Mouse (Mus musculus): ENCODE data around the gene Dusp10. TPM values are rescaled to one million over a fixed set of nuclear protein-coding genes. Genes with fewer than 3 reads are reported as not detected.

The Dusp10 gene
- polyA plus RNA-seq, 1 experiment: 9.1 TPM

GRCm38 (mm10) chr1:184051824-184052223 is 38.7 kb downstream of the Dusp10 start:
- no peaks in the 10 kb centered on the region for H3K27me3 ChIP-seq (ENCODE audit: control insufficient read depth, insufficient read depth, insufficient read length)
- peaks cover 45% of the 10 kb centered on the region for H3K79me3 ChIP-seq (ENCODE audit: low read depth)
- peaks cover 84% of the 10 kb centered on the region for H3K79me2 ChIP-seq (ENCODE audit: control insufficient read depth, insufficient read depth)
- TF ChIP-seq CTCF (IDR thresholded peaks at IDR 0.05; ENCODE audit: control insufficient read depth, insufficient read depth, insufficient read length): no peak
- no peak for TF ChIP-seq MYOD1 (IDR thresholded peaks at IDR 0.05; ENCODE audit: control insufficient read depth, insufficient read length, low read depth)
- no peak for TF ChIP-seq MYOG (IDR thresholded peaks at IDR 0.05; ENCODE audit: control insufficient read depth, extremely low read depth, insufficient read length)
- no peak for TF ChIP-seq USF1 (IDR thresholded peaks at IDR 0.05; ENCODE audit: low read depth)
- TF ChIP-seq MAX (IDR thresholded peaks at IDR 0.05): peak; percentile 65
- peak; percentile 68 for TF ChIP-seq FOSL1 (IDR thresholded peaks at IDR 0.05; ENCODE audit: insufficient read depth, low read length, poor library complexity, severe bottlenecking)
- no peak for TF ChIP-seq CEBPB (IDR thresholded peaks at IDR 0.05; ENCODE audit: low read depth)
- H3K36me3 ChIP-seq (ENCODE audit: control insufficient read depth, insufficient read depth): peaks cover 19% of the 10 kb centered on the region
- H3K4me3 ChIP-seq (ENCODE audit: insufficient read depth, poor library complexity, severe bottlenecking): no peak overlapping the region
- no peak overlapping the region for H3ac ChIP-seq (ENCODE audit: control insufficient read depth, insufficient read length, low read depth)

- H3K79me2 ChIP-seq (ENCODE audit: control insufficient read depth, insufficient read depth): peaks cover 84% of the 10 kb centered on the region
- peaks cover 47% of the 10 kb centered on the region for H3K79me3 ChIP-seq (ENCODE audit: low read depth)
- H3K4me3 ChIP-seq (ENCODE audit: insufficient read depth, poor library complexity, severe bottlenecking): no peak overlapping the region
- no peak overlapping the region for H3ac ChIP-seq (ENCODE audit: control insufficient read depth, insufficient read length, low read depth)
- H3K27me3 ChIP-seq (ENCODE audit: control insufficient read depth, insufficient read depth, insufficient read length): no peaks in the 10 kb centered on the region
- H3K36me3 ChIP-seq (ENCODE audit: control insufficient read depth, insufficient read depth): peaks cover 24% of the 10 kb centered on the region
- TF ChIP-seq FOSL1 (IDR thresholded peaks at IDR 0.05; ENCODE audit: insufficient read depth, low read length, poor library complexity, severe bottlenecking): no peak
- TF ChIP-seq MYOD1 (IDR thresholded peaks at IDR 0.05; ENCODE audit: control insufficient read depth, insufficient read length, low read depth): no peak
- TF ChIP-seq MYOG (IDR thresholded peaks at IDR 0.05; ENCODE audit: control insufficient read depth, extremely low read depth, insufficient read length): no peak
- no peak for TF ChIP-seq MAX (IDR thresholded peaks at IDR 0.05)
- no peak for TF ChIP-seq USF1 (IDR thresholded peaks at IDR 0.05; ENCODE audit: low read depth)
- TF ChIP-seq CEBPB (IDR thresholded peaks at IDR 0.05; ENCODE audit: low read depth): no peak
- no peak for TF ChIP-seq CTCF (IDR thresholded peaks at IDR 0.05; ENCODE audit: control insufficient read depth, insufficient read depth, insufficient read length)
Measured at GRCm38 (mm10) chr1:184052331-184052730, 39.2 kb downstream of the Dusp10 start.

GRCm38 (mm10) chr1:184053141-184053540 is 40.0 kb downstream of the Dusp10 start:
- no peak overlapping the region for H3K4me3 ChIP-seq (ENCODE audit: insufficient read depth, poor library complexity, severe bottlenecking)
- peaks cover 54% of the 10 kb centered on the region for H3K79me3 ChIP-seq (ENCODE audit: low read depth)
- H3K36me3 ChIP-seq (ENCODE audit: control insufficient read depth, insufficient read depth): peaks cover 31% of the 10 kb centered on the region
- no peak overlapping the region for H3ac ChIP-seq (ENCODE audit: control insufficient read depth, insufficient read length, low read depth)
- H3K79me2 ChIP-seq (ENCODE audit: control insufficient read depth, insufficient read depth): peaks cover 84% of the 10 kb centered on the region
- no peaks in the 10 kb centered on the region for H3K27me3 ChIP-seq (ENCODE audit: control insufficient read depth, insufficient read depth, insufficient read length)
- no peak for TF ChIP-seq USF1 (IDR thresholded peaks at IDR 0.05; ENCODE audit: low read depth)
- no peak for TF ChIP-seq MAX (IDR thresholded peaks at IDR 0.05)
- TF ChIP-seq CEBPB (IDR thresholded peaks at IDR 0.05; ENCODE audit: low read depth): no peak
- no peak for TF ChIP-seq FOSL1 (IDR thresholded peaks at IDR 0.05; ENCODE audit: insufficient read depth, low read length, poor library complexity, severe bottlenecking)

DNA sequence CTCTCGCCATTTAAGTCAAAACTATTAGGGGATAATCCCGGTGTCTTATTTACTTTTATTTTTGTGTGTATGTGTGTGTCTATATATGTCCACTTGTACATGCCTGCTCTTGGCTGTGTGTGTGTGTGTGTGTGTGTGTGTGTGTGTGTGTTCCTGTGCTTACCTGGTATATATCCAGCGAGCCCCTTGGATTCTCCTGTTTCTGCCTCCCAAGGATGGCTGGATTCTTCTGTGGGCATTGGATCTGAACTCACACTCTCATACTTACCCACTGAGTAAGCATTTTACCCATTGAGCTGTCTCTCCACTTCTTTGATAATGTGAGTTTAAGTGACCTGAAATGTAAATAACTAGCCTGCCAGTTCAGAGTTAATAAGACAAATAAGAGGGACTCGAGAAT is 40.6 kb downstream of the Dusp10 start:
- Histone ChIP-seq H3K36me3 (ENCODE audit: control insufficient read depth, insufficient read depth) (peaks cover 32% of the 10 kb centered on the region), H3K79me3 (ENCODE audit: low read depth) (peaks cover 56% of the 10 kb centered on the region), H3ac (ENCODE audit: control insufficient read depth, insufficient read length, low read depth) (no peak overlapping the region), H3K27me3 (ENCODE audit: control insufficient read depth, insufficient read depth, insufficient read length) (no peaks in the 10 kb centered on the region), H3K79me2 (ENCODE audit: control insufficient read depth, insufficient read depth) (peaks cover 84% of the 10 kb centered on the region), H3K4me3 (ENCODE audit: insufficient read depth, poor library complexity, severe bottlenecking) (no peak overlapping the region)
- TF ChIP-seq MYOD1 (IDR thresholded peaks at IDR 0.05; ENCODE audit: control insufficient read depth, insufficient read length, low read depth): no peak
- no peak for TF ChIP-seq FOSL1 (IDR thresholded peaks at IDR 0.05; ENCODE audit: insufficient read depth, low read length, poor library complexity, severe bottlenecking)
- no peak for TF ChIP-seq MYOG (IDR thresholded peaks at IDR 0.05; ENCODE audit: control insufficient read depth, extremely low read depth, insufficient read length)
- no peak for TF ChIP-seq USF1 (IDR thresholded peaks at IDR 0.05; ENCODE audit: low read depth)
- no peak for TF ChIP-seq MAX (IDR thresholded peaks at IDR 0.05)

DNA sequence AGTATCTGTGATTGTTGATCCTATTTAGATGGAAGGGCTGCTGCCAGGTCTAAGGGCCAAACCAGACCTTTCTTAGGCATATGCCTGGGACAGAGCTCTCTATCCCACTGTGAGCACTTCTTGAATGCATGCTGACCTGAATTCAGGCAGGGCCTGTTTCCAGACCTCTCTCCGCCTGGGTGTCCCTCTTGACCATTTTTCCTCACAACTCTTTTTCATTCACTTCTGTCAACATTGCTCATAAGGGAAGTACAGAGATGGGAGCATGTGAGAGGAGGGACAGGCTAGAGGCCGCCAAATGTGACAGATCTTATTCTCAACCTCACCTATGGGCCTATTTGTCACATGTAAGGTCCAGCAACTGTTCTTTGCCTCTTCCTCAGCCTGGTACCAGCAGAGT is 41.1 kb downstream of the Dusp10 start:
- TF ChIP-seq MAX (IDR thresholded peaks at IDR 0.05) (no peak), USF1 (IDR thresholded peaks at IDR 0.05; ENCODE audit: low read depth) (no peak), CTCF (IDR thresholded peaks at IDR 0.05; ENCODE audit: control insufficient read depth, insufficient read depth, insufficient read length) (no peak), FOSL1 (IDR thresholded peaks at IDR 0.05; ENCODE audit: insufficient read depth, low read length, poor library complexity, severe bottlenecking) (no peak), MYOD1 (IDR thresholded peaks at IDR 0.05; ENCODE audit: control insufficient read depth, insufficient read length, low read depth) (no peak), CEBPB (IDR thresholded peaks at IDR 0.05; ENCODE audit: low read depth) (no peak), MYOG (IDR thresholded peaks at IDR 0.05; ENCODE audit: control insufficient read depth, extremely low read depth, insufficient read length) (no peak)
- Histone ChIP-seq H3K4me3 (ENCODE audit: insufficient read depth, poor library complexity, severe bottlenecking) (no peak overlapping the region), H3K36me3 (ENCODE audit: control insufficient read depth, insufficient read depth) (peaks cover 33% of the 10 kb centered on the region), H3K79me3 (ENCODE audit: low read depth) (peaks cover 56% of the 10 kb centered on the region), H3K79me2 (ENCODE audit: control insufficient read depth, insufficient read depth) (peaks cover 84% of the 10 kb centered on the region), H3ac (ENCODE audit: control insufficient read depth, insufficient read length, low read depth) (no peak overlapping the region), H3K27me3 (ENCODE audit: control insufficient read depth, insufficient read depth, insufficient read length) (no peaks in the 10 kb centered on the region)

DNA sequence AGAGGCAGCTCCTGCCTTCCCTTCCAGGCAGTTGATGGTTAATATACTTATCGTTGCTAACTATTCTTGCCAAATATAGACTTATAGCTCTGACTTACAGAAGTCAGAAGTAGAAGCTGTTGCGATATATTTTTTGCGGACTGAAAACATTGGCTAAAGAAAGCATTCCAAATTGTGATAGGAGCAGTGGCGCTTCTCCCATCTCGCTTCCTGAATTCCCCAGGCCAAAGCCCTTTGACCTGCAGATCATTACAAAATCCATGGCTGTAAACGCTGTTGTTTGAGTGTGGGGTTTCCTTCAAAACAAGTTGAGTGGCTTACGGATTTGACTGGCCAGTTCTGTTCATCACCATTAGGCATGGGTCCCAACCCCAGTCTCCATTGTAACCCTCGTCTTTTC is 45.1 kb downstream of the Dusp10 start:
- H3K27me3 ChIP-seq (ENCODE audit: control insufficient read depth, insufficient read depth, insufficient read length): no peaks in the 10 kb centered on the region
- H3K79me3 ChIP-seq (ENCODE audit: low read depth): peaks cover 46% of the 10 kb centered on the region
- peaks cover 91% of the 10 kb centered on the region for H3K79me2 ChIP-seq (ENCODE audit: control insufficient read depth, insufficient read depth)
- TF ChIP-seq MYOG (IDR thresholded peaks at IDR 0.05; ENCODE audit: control insufficient read depth, extremely low read depth, insufficient read length) (no peak), FOSL1 (IDR thresholded peaks at IDR 0.05; ENCODE audit: insufficient read depth, low read length, poor library complexity, severe bottlenecking) (no peak), MYOD1 (IDR thresholded peaks at IDR 0.05; ENCODE audit: control insufficient read depth, insufficient read length, low read depth) (no peak), CTCF (IDR thresholded peaks at IDR 0.05; ENCODE audit: control insufficient read depth, insufficient read depth, insufficient read length) (no peak), USF1 (IDR thresholded peaks at IDR 0.05; ENCODE audit: low read depth) (no peak), CEBPB (IDR thresholded peaks at IDR 0.05; ENCODE audit: low read depth) (no peak), MAX (IDR thresholded peaks at IDR 0.05) (no peak)
- peaks cover 39% of the 10 kb centered on the region for H3K36me3 ChIP-seq (ENCODE audit: control insufficient read depth, insufficient read depth)
- no peak overlapping the region for H3K4me3 ChIP-seq (ENCODE audit: insufficient read depth, poor library complexity, severe bottlenecking)
- H3ac ChIP-seq (ENCODE audit: control insufficient read depth, insufficient read length, low read depth): no peak overlapping the region

Measured in C2C12 (cell line).